8 mouse cellular contexts compared by ENCODE assay signal in genomic region chr1:45765678-45766077, GRCm38 (mm10). TPM values are rescaled to one million over a fixed set of nuclear protein-coding genes. Genes with fewer than 3 reads are reported as not detected.
A peak's percentile ranks its signal among the peaks of the same experiment; 100 is the strongest.
DNase-seq lines count a peak whose midpoint lies in the region; ATAC-seq and TF ChIP-seq lines count a peak whose summit lies in the region.

No protein-coding gene starts in this region.

- no peaks in the 10 kb centered on the region for H3K36me3 ChIP-seq in kidney, adult 2 months (ENCODE audit: control insufficient read depth, insufficient read depth, low read length)
- H3K36me3 ChIP-seq in hindbrain, embryonic 14.5 days (replicated peaks; ENCODE audit: control insufficient read depth, insufficient read depth), result no peaks in the 10 kb centered on the region

- no peak for ATAC-seq in hindbrain, embryonic 14.5 days (ENCODE audit: low FRiP score)

- H3K9me3 ChIP-seq in hindbrain, embryonic 14.5 days (ENCODE audit: control insufficient read depth, low read length), result no peaks in the 10 kb centered on the region

- 55% methylated on average over 4 of the region's 4 CpGs for WGBS in kidney, adult 2 months
- 68% methylated on average over 4 of the region's 4 CpGs for WGBS in hindbrain, embryonic 14.5 days

- no peak for TF ChIP-seq POLR2A in kidney, adult 2 months (IDR thresholded peaks at IDR 0.05; ENCODE audit: low read depth, low read length)

- no peak overlapping the region for H3K9ac ChIP-seq in hindbrain, embryonic 14.5 days

- no peak overlapping the region for H3K27ac ChIP-seq in kidney, adult 2 months (ENCODE audit: insufficient read depth, low read depth, low read length)
- H3K27ac ChIP-seq in hindbrain, embryonic 14.5 days, result no peak overlapping the region

- H3K4me2 ChIP-seq in hindbrain, embryonic 14.5 days (replicated peaks), result no peak overlapping the region

- no peaks in the 10 kb centered on the region for H3K4me1 ChIP-seq in kidney, adult 2 months (ENCODE audit: control insufficient read depth, insufficient read depth, low read length)
- no peaks in the 10 kb centered on the region for H3K4me1 ChIP-seq in hindbrain, embryonic 14.5 days (replicated peaks; ENCODE audit: control insufficient read depth, insufficient read depth, low read length)

- peak; percentile 25 for DNase-seq in kidney, adult 2 months
- no peak for DNase-seq in kidney, adult 11 months
- peak; percentile 42 for DNase-seq in gastrocnemius, postnatal 25 days
- peak; percentile 54 for DNase-seq in kidney, postnatal 14 days
- peak; percentile 10 for DNase-seq in ovary, postnatal 36 days (ENCODE audit: low spot score)
- DNase-seq in layer of hippocampus, adult 18-20 months (ENCODE audit: low spot score in 2 of 2), result no peak
- DNase-seq in hindbrain, embryonic 14.5 days (ENCODE audit: low spot score), result no peak
- no peak for DNase-seq in layer of hippocampus, adult 9-10 months (ENCODE audit: low spot score)

- no peak overlapping the region for H3K4me3 ChIP-seq in kidney, adult 2 months (ENCODE audit: insufficient read depth, low read depth, low read length)
- H3K4me3 ChIP-seq in hindbrain, embryonic 14.5 days (replicated peaks; ENCODE audit: low read length), result no peak overlapping the region

- H3K27me3 ChIP-seq in kidney, adult 2 months (replicated peaks; ENCODE audit: control insufficient read depth, insufficient read depth, low read length), result no peaks in the 10 kb centered on the region
- no peaks in the 10 kb centered on the region for H3K27me3 ChIP-seq in hindbrain, embryonic 14.5 days (ENCODE audit: control insufficient read depth, insufficient read depth, low read length)

- TF ChIP-seq CTCF in kidney, adult 2 months (conservative IDR thresholded peaks at IDR 0.05; ENCODE audit: insufficient read depth, insufficient read length, low read depth, low read length), result no peak

RNA-seq across cellular contexts. Expression of gene Wdr75, which starts 29.3 kb away (rescaled TPM):
- 29.5 and 35.1 TPM in 2 replicates for polyA plus RNA-seq in kidney, adult 2 months (2012; rRNA removed)
- 10 to 100 TPM; 11.3 to 16.0 TPM for total RNA-seq in gastrocnemius, postnatal 25 days (2021)
- 10 to 100 TPM; 29.7 to 38.2 TPM for total RNA-seq in layer of hippocampus, adult 18-20 months (2021)
- 51.6 and 53.8 TPM in 2 replicates for polyA plus RNA-seq in hindbrain, embryonic 14.5 days (2014; fragmentation: Nextera tagmentation; extraction: Ambion mirVana)

Comparison
In these comparisons a context has a peak if more than half of its experiments do, and no peak if none do; other contexts are left out.
1. DNase-seq: peak in kidney, adult 2 months (single experiment), gastrocnemius, postnatal 25 days (single experiment), kidney, postnatal 14 days (single experiment) and ovary, postnatal 36 days (single experiment); none in kidney, adult 11 months (single experiment), layer of hippocampus, adult 18-20 months (0 of 2), hindbrain, embryonic 14.5 days (single experiment) and layer of hippocampus, adult 9-10 months (single experiment).